13 mouse cellular contexts compared by ENCODE assay signal in the genomic region with DNA sequence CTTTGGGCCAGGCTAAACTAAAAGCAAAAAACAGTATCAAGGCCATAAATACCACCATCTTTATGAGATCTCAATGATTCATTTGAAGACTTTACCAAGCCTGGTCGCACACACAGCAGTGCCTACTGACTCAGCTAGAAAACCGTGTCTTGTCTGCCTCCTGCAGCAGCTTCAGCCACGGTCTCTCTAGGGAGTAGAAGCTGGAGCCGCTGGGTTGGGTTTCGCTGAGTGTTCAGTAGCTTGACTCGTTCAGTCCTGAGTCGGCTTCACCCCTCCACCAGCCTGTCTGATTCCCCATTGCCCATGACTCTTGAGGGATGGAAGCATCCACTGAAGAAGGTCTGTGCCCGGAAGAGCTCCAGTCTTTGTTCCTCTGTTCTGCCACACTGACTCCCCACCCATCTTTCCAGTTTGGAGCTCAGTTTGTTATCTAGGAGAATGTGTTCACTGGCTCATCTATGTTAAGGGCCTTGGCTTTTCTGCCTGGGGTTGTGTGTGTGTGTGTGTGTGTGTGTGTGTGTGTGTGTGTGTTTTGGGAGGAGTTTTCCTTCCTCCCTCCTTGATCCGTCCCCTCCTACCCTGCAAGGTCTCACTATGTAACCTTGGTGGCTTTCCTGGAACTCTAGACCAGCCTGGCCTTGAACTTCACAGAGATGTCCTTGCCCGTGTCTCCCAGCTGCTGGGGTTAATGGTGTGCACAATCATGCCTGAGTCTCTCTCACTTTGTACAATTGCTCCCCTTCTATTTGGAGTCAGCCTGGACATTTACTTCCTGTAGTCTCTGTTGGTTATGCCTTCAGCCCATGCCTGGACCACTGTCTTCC. TPM values are rescaled to one million over a fixed set of nuclear protein-coding genes. Genes with fewer than 3 reads are reported as not detected.
DNase-seq lines count a peak whose midpoint lies in the region; ATAC-seq and TF ChIP-seq lines count a peak whose summit lies in the region.
"Had no signal": no experiment of that assay in that cellular context is flagged by ENCODE, and none has a peak within 500 bp of the region (broad histone marks: within the 10 kb centered on the region; RNA-seq: fewer than 3 reads in every experiment).

No protein-coding gene starts in this region.

- TF ChIP-seq CTCF in CH12.LX (conservative IDR thresholded peaks at IDR 0.05 in 1 of 2, IDR thresholded peaks at IDR 0.05 in 1 of 2; ENCODE audit: low read depth in 2 of 2, low read length in 2 of 2): no peak

- TF ChIP-seq RAD21 in CH12.LX (IDR thresholded peaks at IDR 0.05; ENCODE audit: low read depth, low read length): no peak; the same call in 1 of the 2 replicates

- dilution Hi-C loops in CH12.LX (cut with MboI; ENCODE audit: extremely low pct_ligation_motif_present, extremely low pct_unique_long_range_greater_than_20kb, low sequenced_read_pairs): no loop called here

- TF ChIP-seq POLR2A in CH12.LX (IDR thresholded peaks at IDR 0.05; ENCODE audit: low read depth, low read length): no peak

- peaks cover 44% of the 10 kb centered on the region for H3K4me1 ChIP-seq in kidney, embryonic 16.5 days (ENCODE audit: insufficient read depth, low read length)
- peaks cover 24 to 91% of the 10 kb centered on the region in 2 experiments for H3K4me1 ChIP-seq in CH12.LX (ENCODE audit: control insufficient read depth in 1 of 2, insufficient read depth in 2 of 2)
- 0 out of 2 replicates have a peak, but pooled peaks cover 2% of the 10 kb centered on the region for H3K4me1 ChIP-seq in forebrain, embryonic 14.5 days (ENCODE audit: control insufficient read depth, insufficient read depth, low read length)
- H3K4me1 ChIP-seq in intestine, embryonic 16.5 days (ENCODE audit: control insufficient read depth, insufficient read depth, low read length): peaks cover 15% of the 10 kb centered on the region

- H3K4me2 ChIP-seq in kidney, embryonic 16.5 days (replicated peaks; ENCODE audit: low read depth, low read length): no peak overlapping the region
- H3K4me2 ChIP-seq in CH12.LX (ENCODE audit: insufficient read depth, low read depth, poor library complexity, severe bottlenecking): peak overlapping the region; percentile 85
- no peak overlapping the region for H3K4me2 ChIP-seq in forebrain, embryonic 14.5 days (ENCODE audit: low read length)
- H3K4me2 ChIP-seq in intestine, embryonic 16.5 days (ENCODE audit: low read depth, low read length): no peak overlapping the region
- H3K4me2 ChIP-seq: liver, embryonic 12.5 days had no signal

- no peak overlapping the region; the same call in 1 of the 2 replicates for H3K9ac ChIP-seq in kidney, embryonic 16.5 days (replicated peaks; ENCODE audit: low read length)
- peak overlapping the region; percentile 21; the same call in 1 of the 2 replicates for H3K9ac ChIP-seq in CH12.LX (ENCODE audit: insufficient read depth, low read depth)
- H3K9ac ChIP-seq in forebrain, embryonic 14.5 days (ENCODE audit: low read length): no peak overlapping the region
- H3K9ac ChIP-seq in intestine, embryonic 16.5 days (ENCODE audit: low read depth, low read length): no peak overlapping the region
- H3K9ac ChIP-seq: liver, embryonic 12.5 days had no signal

- no peaks in the 10 kb centered on the region for H3K36me3 ChIP-seq in kidney, embryonic 16.5 days (ENCODE audit: insufficient read depth, low read length)
- H3K36me3 ChIP-seq in CH12.LX (replicated peaks in 1 of 2; ENCODE audit: control insufficient read depth in 1 of 2, insufficient read depth in 1 of 2, low read length in 1 of 2): peaks cover 0 to 33% of the 10 kb centered on the region in 2 experiments
- H3K36me3 ChIP-seq in forebrain, embryonic 14.5 days (ENCODE audit: control insufficient read depth, insufficient read depth, low read length): no peaks in the 10 kb centered on the region
- no peaks in the 10 kb centered on the region for H3K36me3 ChIP-seq in intestine, embryonic 16.5 days (ENCODE audit: control insufficient read depth, insufficient read depth, low read length)
- H3K36me3 ChIP-seq: liver, embryonic 12.5 days had no signal

- H3K9me3 ChIP-seq in kidney, embryonic 16.5 days (ENCODE audit: low read length): no peaks in the 10 kb centered on the region
- no peaks in the 10 kb centered on the region for H3K9me3 ChIP-seq in CH12.LX (replicated peaks; ENCODE audit: low read length)
- H3K9me3 ChIP-seq in forebrain, embryonic 14.5 days (replicated peaks; ENCODE audit: control insufficient read depth, low read length): no peaks in the 10 kb centered on the region
- H3K9me3 ChIP-seq in intestine, embryonic 16.5 days (ENCODE audit: control insufficient read depth, low read length): no peaks in the 10 kb centered on the region
- H3K9me3 ChIP-seq: G1E; liver, embryonic 12.5 days had no signal

- 35% methylated on average over 10 of the region's 10 CpGs for WGBS in kidney, embryonic 16.5 days
- WGBS in forebrain, embryonic 14.5 days: 79% methylated on average over 10 of the region's 10 CpGs
- WGBS in intestine, embryonic 16.5 days: 68% methylated on average over 10 of the region's 10 CpGs

- H3K27ac ChIP-seq in kidney, embryonic 16.5 days (ENCODE audit: low read length): 0 out of 2 replicates have a peak overlapping the region, but pooled peaks have one; percentile 9
- H3K27ac ChIP-seq in CH12.LX (ENCODE audit: insufficient read depth, low read depth): peak overlapping the region; percentile 64
- H3K27ac ChIP-seq in forebrain, embryonic 14.5 days (ENCODE audit: low read depth, low read length): no peak overlapping the region
- no peak overlapping the region for H3K27ac ChIP-seq in intestine, embryonic 16.5 days (ENCODE audit: low read length)
- H3K27ac ChIP-seq: liver, embryonic 12.5 days had no signal

- H3K4me3 ChIP-seq in kidney, embryonic 16.5 days (ENCODE audit: low read length): no peak overlapping the region
- H3K4me3 ChIP-seq in CH12.LX (replicated peaks in 1 of 3; ENCODE audit: low read depth in 2 of 3, low read length in 2 of 3, poor library complexity in 1 of 3): peak overlapping the region in 1 of 3 experiments; percentile 29
- H3K4me3 ChIP-seq in forebrain, embryonic 14.5 days (ENCODE audit: low read depth, low read length): no peak overlapping the region
- no peak overlapping the region for H3K4me3 ChIP-seq in intestine, embryonic 16.5 days (ENCODE audit: low read length)
- H3K4me3 ChIP-seq: liver, embryonic 12.5 days had no signal

- DNase-seq in kidney, postnatal 36 days: no peak
- peak; percentile 95 for DNase-seq in CH12.LX (ENCODE audit: extremely low read depth)
- DNase-seq in adrenal gland, postnatal 36 days: peak; percentile 64 to 68
- DNase-seq in forebrain, embryonic 14.5 days (ENCODE audit: low spot score): no peak
- DNase-seq in kidney, postnatal 4 days: no peak
- DNase-seq: layer of hippocampus, adult 9-11 months; spleen, adult 18-20 months; thymus, postnatal 4 days had no signal

- ATAC-seq in kidney, embryonic 16.5 days (ENCODE audit: low FRiP score, low TSS enrichment): peak; percentile 52
- ATAC-seq in megakaryocyte, adult 5-6 weeks (ENCODE audit: poor library complexity, severe bottlenecking): peak; percentile 2; the same call in 1 of the 2 replicates
- no peak for ATAC-seq in forebrain, embryonic 14.5 days
- no peak for ATAC-seq in intestine, embryonic 16.5 days
- ATAC-seq: liver, embryonic 12.5 days had no signal

- peaks cover 32% of the 10 kb centered on the region for H3K79me2 ChIP-seq in CH12.LX (replicated peaks; ENCODE audit: control insufficient read depth, extremely low read depth, insufficient read depth, poor library complexity, severe bottlenecking)

- no peaks in the 10 kb centered on the region for H3K27me3 ChIP-seq in kidney, embryonic 16.5 days (ENCODE audit: insufficient read depth, low read length)
- H3K27me3 ChIP-seq in CH12.LX (replicated peaks): no peaks in the 10 kb centered on the region
- no peaks in the 10 kb centered on the region for H3K27me3 ChIP-seq in forebrain, embryonic 14.5 days (replicated peaks; ENCODE audit: control insufficient read depth, insufficient read depth, low read length)
- no peaks in the 10 kb centered on the region for H3K27me3 ChIP-seq in intestine, embryonic 16.5 days (replicated peaks; ENCODE audit: control insufficient read depth, insufficient read depth, low read length)
- H3K27me3 ChIP-seq: liver, embryonic 12.5 days had no signal

- in situ Hi-C loops in CH12.LX (cut with MboI; ENCODE audit: low pct_ligation_motif_present, low pct_unique_long_range_greater_than_20kb, low sequenced_read_pairs): no loop called here

- peak; percentile 68 for TF ChIP-seq EP300 in CH12.LX (IDR thresholded peaks at IDR 0.05; ENCODE audit: low read length)

TF ChIP-seq in CH12.LX, 34 proteins besides CTCF, POLR2A, EP300 and RAD21 (continues in another document):
- 0 out of 2 replicates have a peak, but pooled peaks have one; percentile 46 for TF ChIP-seq MEF2A (IDR thresholded peaks at IDR 0.05; ENCODE audit: borderline replicate concordance, low read depth, low read length)
- peak; percentile 81 for TF ChIP-seq TBP (conservative IDR thresholded peaks at IDR 0.05; ENCODE audit: low read depth, low read length)
- no peak for TF ChIP-seq MAX (IDR thresholded peaks at IDR 0.05; ENCODE audit: low read length)
- TF ChIP-seq IRF4 (IDR thresholded peaks at IDR 0.05; ENCODE audit: low read depth, low read length): peak; percentile 72; the same call in 1 of the 2 replicates
- no peak for TF ChIP-seq MXI1 (IDR thresholded peaks at IDR 0.05; ENCODE audit: low read depth, low read length)
- no peak for TF ChIP-seq CHD2 (IDR thresholded peaks at IDR 0.05; ENCODE audit: low read length)
- TF ChIP-seq SIN3A (IDR thresholded peaks at IDR 0.05; ENCODE audit: low read length): 0 out of 2 replicates have a peak, but pooled peaks have one; percentile 8
- TF ChIP-seq MAFK (IDR thresholded peaks at IDR 0.05; ENCODE audit: insufficient replicate concordance, low read length): peak; percentile 80
- no peak; the same call in 1 of the 2 replicates for TF ChIP-seq TCF12 (IDR thresholded peaks at IDR 0.05; ENCODE audit: low read depth, low read length)
- peak; percentile 88 for TF ChIP-seq UBTF (IDR thresholded peaks at IDR 0.05; ENCODE audit: low read depth, low read length)
- TF ChIP-seq JUND (conservative IDR thresholded peaks at IDR 0.05; ENCODE audit: low read depth, low read length): 0 out of 2 replicates have a peak, but pooled peaks have one; percentile 11
- TF ChIP-seq ETS1 (conservative IDR thresholded peaks at IDR 0.05; ENCODE audit: low read depth, low read length): peak; percentile 77

RNA-seq across cellular contexts. Expression of a gene that starts 13.1 kb away (rescaled TPM):
- polyA plus RNA-seq in kidney, embryonic 16.5 days (2015; fragmentation: Nextera tagmentation; extraction: Ambion mirVana): 90.1 and 95.9 TPM in 2 replicates
- total RNA-seq in CH12.LX (2012; rRNA removed) (44.0 TPM in 2 replicates), CH12.LX (2014; rRNA removed) (122 and 123 TPM in 2 replicates)
- polyA plus RNA-seq in CH12.LX (2012; ENCODE audit: insufficient read length, low read depth): 62.2 and 63.0 TPM in 2 replicates
- total RNA-seq in adrenal gland, postnatal 36 days (2021): 100 to 1,000 TPM; 613 to 759 TPM
- 45.0 and 49.3 TPM in 2 replicates for total RNA-seq in megakaryocyte, adult 5-6 weeks (2015)
- total RNA-seq in megakaryocyte, adult 5-6 weeks (2017): 52.0 and 52.8 TPM in 2 replicates
- polyA plus RNA-seq in forebrain, embryonic 14.5 days (2014; fragmentation: Nextera tagmentation; extraction: Ambion mirVana): 65.4 and 66.9 TPM in 2 replicates
- polyA plus RNA-seq in intestine, embryonic 16.5 days (2015; fragmentation: Nextera tagmentation; extraction: Ambion mirVana): 67.9 and 70.9 TPM in 2 replicates

Comparison
In these comparisons a context has a peak if more than half of its experiments do, and no peak if none do; other contexts are left out.
1. ATAC-seq: peak in kidney, embryonic 16.5 days (single experiment) and megakaryocyte, adult 5-6 weeks (single experiment); none in forebrain, embryonic 14.5 days (single experiment) and intestine, embryonic 16.5 days (single experiment).
2. H3K27ac ChIP-seq: peak in kidney, embryonic 16.5 days (single experiment) and CH12.LX (single experiment); none in forebrain, embryonic 14.5 days (single experiment) and intestine, embryonic 16.5 days (single experiment).
3. DNase-seq: peak in CH12.LX (single experiment) and adrenal gland, postnatal 36 days (2 of 2); none in kidney, postnatal 36 days (0 of 2), forebrain, embryonic 14.5 days (single experiment) and kidney, postnatal 4 days (0 of 2).